Mouse (Mus musculus) CH12.LX (cell line): ENCODE results near the gene Bckdha. TPM values are rescaled to one million over a fixed set of nuclear protein-coding genes. Genes with fewer than 3 reads are reported as not detected.

Source experiments
- DNase-seq: peaks from one replicate; pipeline ENCODE4 v3.0.0-alpha.2; 2013; ENCODE audit errors: extremely low read depth
- H3K27ac ChIP-seq: 2 replicates; pipeline ENCODE4 v1.5.1; 2012; ENCODE audit warnings: low read depth, mild to moderate bottlenecking, control low read depth, moderate library complexity; ENCODE audit not compliant: insufficient read depth
- H3K27me3 ChIP-seq: replicated peaks from 2 replicates; pipeline ENCODE3; 2012; ENCODE audit warnings: inconsistent platforms
- H3K36me3 ChIP-seq, 2 experiments: replicated peaks in 1 of 2; 2 replicates each; pipeline versions ENCODE3 to v1.6.1; 2012; ENCODE audit warnings: inconsistent platforms in 1 of 2, low read length in 1 of 2, mild to moderate bottlenecking in 1 of 2, mixed read lengths in 1 of 2, moderate library complexity in 1 of 2; ENCODE audit not compliant: control insufficient read depth in 1 of 2, insufficient read depth in 1 of 2
- H3K4me1 ChIP-seq, 2 experiments: 2 replicates each; pipeline ENCODE4 v1.6.1; 2012; ENCODE audit warnings: inconsistent platforms in 1 of 2, moderate library complexity in 1 of 2; ENCODE audit not compliant: insufficient read depth in 2 of 2, control insufficient read depth in 1 of 2
- H3K4me2 ChIP-seq: 2 replicates; pipeline ENCODE4 v1.6.1; 2012; ENCODE audit warnings: low read depth, mild to moderate bottlenecking, control low read depth; ENCODE audit not compliant: poor library complexity, insufficient read depth, severe bottlenecking
- H3K4me3 ChIP-seq, 3 experiments: fragments of 150-350 bp in 1 of 3; sonication (generic) in 1 of 3; replicated peaks in 1 of 3; 2 replicates each; pipeline versions ENCODE3 to v1.5.1; 2011 to 2012; ENCODE audit warnings: low read depth in 2 of 3, low read length in 2 of 3, mild to moderate bottlenecking in 2 of 3, moderate library complexity in 2 of 3, control low read depth in 1 of 3, improper control_type of control experiment in 1 of 3, inconsistent platforms in 1 of 3, mixed read lengths in 1 of 3; ENCODE audit not compliant: poor library complexity in 1 of 3
- H3K79me2 ChIP-seq: replicated peaks from 2 replicates; pipeline ENCODE4 v1.6.1; 2012; ENCODE audit warnings: mild to moderate bottlenecking, moderate library complexity; ENCODE audit not compliant: control insufficient read depth, poor library complexity, insufficient read depth, severe bottlenecking; ENCODE audit errors: extremely low read depth
- H3K9ac ChIP-seq: 2 replicates; pipeline ENCODE4 v1.6.1; 2012; ENCODE audit warnings: low read depth, mild to moderate bottlenecking, control low read depth, moderate library complexity; ENCODE audit not compliant: insufficient read depth
- H3K9me3 ChIP-seq: replicated peaks from 2 replicates; pipeline ENCODE3; 2012; ENCODE audit warnings: low read length, inconsistent platforms, mixed read lengths
- CHD2 ChIP-seq: IDR thresholded peaks from 2 replicates; pipeline ENCODE4 v1.6.1; 2011; ENCODE audit warnings: low read length, improper control_type of control experiment
- CTCF ChIP-seq, 2 experiments: IDR thresholded peaks in 1 of 2; conservative IDR thresholded peaks in 1 of 2; 2 replicates each; pipeline ENCODE4 v1.5.1; 2011 to 2012; ENCODE audit warnings: low read depth in 2 of 2, low read length in 2 of 2, improper control_type of control experiment in 1 of 2, inconsistent platforms in 1 of 2, mild to moderate bottlenecking in 1 of 2, moderate library complexity in 1 of 2
- E2F4 ChIP-seq: IDR thresholded peaks from 2 replicates; pipeline ENCODE4 v1.6.1; 2011; ENCODE audit warnings: low read depth, low read length, improper control_type of control experiment; ENCODE audit not compliant: insufficient replicate concordance
- ELF1 ChIP-seq: IDR thresholded peaks from 2 replicates; pipeline ENCODE4 v1.6.1; 2014; ENCODE audit warnings: low read depth, mild to moderate bottlenecking, inconsistent platforms, low read length, improper control_type of control experiment
- ETS1 ChIP-seq: conservative IDR thresholded peaks from 2 replicates; pipeline ENCODE4 v1.6.1; 2012; ENCODE audit warnings: low read depth, mild to moderate bottlenecking, inconsistent platforms, low read length, improper control_type of control experiment, moderate library complexity
- GABPA ChIP-seq: IDR thresholded peaks from 2 replicates; pipeline ENCODE4 v1.6.1; 2012; ENCODE audit warnings: low read depth, low read length, improper control_type of control experiment, inconsistent platforms; ENCODE audit not compliant: insufficient replicate concordance
- HCFC1 ChIP-seq: IDR thresholded peaks from 2 replicates; pipeline ENCODE4 v1.6.1; 2012; ENCODE audit warnings: low read depth, mild to moderate bottlenecking, inconsistent platforms, low read length, improper control_type of control experiment
- IRF4 ChIP-seq: IDR thresholded peaks from 2 replicates; pipeline ENCODE4 v1.6.1; 2014; ENCODE audit warnings: low read depth, mild to moderate bottlenecking, inconsistent platforms, low read length, improper control_type of control experiment
- JUN ChIP-seq: IDR thresholded peaks from 2 replicates; pipeline ENCODE4 v1.6.1; 2011; ENCODE audit warnings: low read depth, mild to moderate bottlenecking, low read length, improper control_type of control experiment, moderate library complexity; ENCODE audit not compliant: insufficient read depth
- JUND ChIP-seq: conservative IDR thresholded peaks from 2 replicates; pipeline ENCODE4 v1.6.1; 2011; ENCODE audit warnings: low read depth, low read length, improper control_type of control experiment
- MEF2A ChIP-seq: IDR thresholded peaks from 2 replicates; pipeline ENCODE4 v1.6.1; 2014; ENCODE audit warnings: low read depth, mild to moderate bottlenecking, inconsistent platforms, low read length, improper control_type of control experiment, borderline replicate concordance
- MYC ChIP-seq: IDR thresholded peaks from 2 replicates; pipeline ENCODE4 v1.6.1; 2011; ENCODE audit warnings: low read depth, mild to moderate bottlenecking, improper control_type of control experiment, low read length
- NRF1 ChIP-seq: IDR thresholded peaks from 2 replicates; pipeline ENCODE4 v1.6.1; 2014; ENCODE audit warnings: low read depth, mild to moderate bottlenecking, inconsistent platforms, low read length, improper control_type of control experiment, moderate library complexity
- RAD21 ChIP-seq: IDR thresholded peaks from 2 replicates; pipeline ENCODE4 v1.6.1; 2011; ENCODE audit warnings: low read depth, mild to moderate bottlenecking, low read length, improper control_type of control experiment, moderate library complexity
- RCOR1 ChIP-seq: conservative IDR thresholded peaks from 2 replicates; pipeline ENCODE4 v1.6.1; 2012; ENCODE audit warnings: low read depth, mild to moderate bottlenecking, inconsistent platforms, low read length, improper control_type of control experiment
- SMC3 ChIP-seq: IDR thresholded peaks from 2 replicates; pipeline ENCODE4 v1.6.1; 2011; ENCODE audit warnings: low read depth, low read length, improper control_type of control experiment
- TBP ChIP-seq: conservative IDR thresholded peaks from 2 replicates; pipeline ENCODE4 v1.6.1; 2011; ENCODE audit warnings: low read depth, low read length, improper control_type of control experiment
- ZC3H11A ChIP-seq: IDR thresholded peaks from 2 replicates; pipeline ENCODE4 v1.6.1; 2012; ENCODE audit warnings: low read depth, mild to moderate bottlenecking, inconsistent platforms, low read length, improper control_type of control experiment
- ZKSCAN1 ChIP-seq: IDR thresholded peaks from 2 replicates; pipeline ENCODE4 v1.6.1; 2012; ENCODE audit warnings: low read depth, inconsistent platforms, low read length, improper control_type of control experiment, borderline replicate concordance
- ZMIZ1 ChIP-seq: IDR thresholded peaks from 2 replicates; pipeline ENCODE4 v1.6.1; 2012; ENCODE audit warnings: low read depth, mild to moderate bottlenecking, inconsistent platforms, low read length, improper control_type of control experiment
- ZNF384 ChIP-seq: IDR thresholded peaks from 2 replicates; pipeline ENCODE4 v1.6.1; 2012; ENCODE audit warnings: low read depth, low read length, improper control_type of control experiment, inconsistent platforms
- dilution Hi-C: fragments of 300-500 bp; cut with MboI; formaldehyde crosslinking; loops from 2 replicates; pipeline ENCODE4 v1.14.3; 2020; ENCODE audit warnings: low sequenced_read_pairs; ENCODE audit not compliant: extremely low pct_unique_long_range_greater_than_20kb, extremely low pct_ligation_motif_present
- in situ Hi-C: fragments of 300-500 bp; cut with MboI; formaldehyde crosslinking; loops from 3 replicates; pipeline ENCODE4 v1.14.3; 2019; ENCODE audit warnings: low sequenced_read_pairs, low pct_ligation_motif_present, low pct_unique_long_range_greater_than_20kb, mixed read lengths
- polyA plus RNA-seq: library from polyadenylated mRNA; unstranded; fragments of >175 nt; gene quantifications from 2 replicates; pipeline ENCODE4 v1.2.1, GENCODE M21; 2012; ENCODE audit warnings: low read depth; ENCODE audit not compliant: insufficient read length
- total RNA-seq, 2 experiments: library from RNA; depleted of rRNA; stranded (reverse); fragments of 300-350 nt in 1 of 2; fragments of >200 nt in 1 of 2; gene quantifications; 2 replicates each; pipeline ENCODE4 v1.2.3; 2012 to 2014

Bckdha gene
- total and polyA plus RNA-seq, 3 experiments, result 17.2 to 21.4 (median 19.9) TPM

GRCm38 (mm10) chr7:25645074-25645473 is 13.7 kb downstream of the Bckdha start:
- dilution Hi-C loops, result no loop called here
- no peak overlapping the region for H3K4me3 ChIP-seq
- no peak overlapping the region for H3K27ac ChIP-seq
- no peak overlapping the region for H3K4me2 ChIP-seq
- H3K27me3 ChIP-seq, result no peaks in the 10 kb centered on the region
- no peak overlapping the region for H3K9ac ChIP-seq
- DNase-seq, result no peak
- no peaks in the 10 kb centered on the region for H3K9me3 ChIP-seq
- in situ Hi-C loops, result no loop called here
- no peaks in the 10 kb centered on the region for H3K79me2 ChIP-seq
- peaks cover 0 to 9% of the 10 kb centered on the region in 2 experiments for H3K36me3 ChIP-seq
- H3K4me1 ChIP-seq, result peaks cover 12 to 42% of the 10 kb centered on the region in 2 experiments
- no peak for TF ChIP-seq JUN
- TF ChIP-seq NRF1, result no peak
- no peak for TF ChIP-seq MYC
- no peak for TF ChIP-seq TBP
- no peak for TF ChIP-seq GABPA
- no peak for TF ChIP-seq MEF2A
- TF ChIP-seq ELF1, result no peak
- TF ChIP-seq JUND, result no peak
- no peak for TF ChIP-seq RAD21

- H3K9me3 ChIP-seq, result no peaks in the 10 kb centered on the region
- no peaks in the 10 kb centered on the region for H3K27me3 ChIP-seq
- peaks cover 0 to 12% of the 10 kb centered on the region in 2 experiments for H3K36me3 ChIP-seq
- no peak overlapping the region for H3K4me3 ChIP-seq
- H3K79me2 ChIP-seq, result no peaks in the 10 kb centered on the region
- no peak overlapping the region for H3K4me2 ChIP-seq
- TF ChIP-seq ZKSCAN1, result no peak
- no peak for TF ChIP-seq RCOR1
- TF ChIP-seq SMC3, result no peak
- TF ChIP-seq CHD2, result no peak
- TF ChIP-seq ZMIZ1, result no peak
- no peak for TF ChIP-seq E2F4
- TF ChIP-seq IRF4, result no peak
- no peak for TF ChIP-seq RAD21
- no peak for TF ChIP-seq ZNF384
- TF ChIP-seq HCFC1, result no peak
- no peak for TF ChIP-seq JUND
- no peak for TF ChIP-seq CTCF (conservative IDR thresholded peaks at IDR 0.05 in 1 of 2, IDR thresholded peaks at IDR 0.05 in 1 of 2; ENCODE audit: low read depth in 2 of 2, low read length in 2 of 2)
- no peak for TF ChIP-seq ZC3H11A
- no peak for TF ChIP-seq ETS1
- in situ Hi-C loops (no loop called here), dilution Hi-C loops (no loop called here)
- no peak for DNase-seq
- H3K27ac ChIP-seq, result no peak overlapping the region
- H3K4me1 ChIP-seq, result peaks cover 12 to 38% of the 10 kb centered on the region in 2 experiments
- no peak overlapping the region for H3K9ac ChIP-seq
Observed at GRCm38 (mm10) chr7:25644631-25645030, 14.2 kb downstream of the Bckdha start.
